Mouse (Mus musculus) brain, embryonic 14.5 days (tissue): ENCODE measurements at regions not wholly inside any gene's neighbourhood (a gene's known extent, or its start where the extent isn't known, plus 50 kb on each side); places are given as distances from the start of the nearest gene placed in this dataset.

Experiments
- DNase-seq: peaks from one replicate; pipeline ENCODE4 v3.0.0-alpha.2; 2011; ENCODE audit warnings: low read depth
- CTCF ChIP-seq: fragments of 200-500 bp; IDR thresholded peaks from 2 replicates; pipeline ENCODE4 v1.5.1; 2012; ENCODE audit warnings: inconsistent platforms, mild to moderate bottlenecking, moderate library complexity, borderline replicate concordance; ENCODE audit not compliant: insufficient read depth, insufficient read length; ENCODE audit errors: extremely low read depth
- POLR2A ChIP-seq: fragments of 200-500 bp; IDR thresholded peaks from 2 replicates; pipeline ENCODE4 v1.6.1; 2012; ENCODE audit warnings: mild to moderate bottlenecking, inconsistent platforms, borderline replicate concordance; ENCODE audit not compliant: poor library complexity, insufficient read depth, insufficient read length, severe bottlenecking; ENCODE audit errors: extremely low read depth

DNA sequence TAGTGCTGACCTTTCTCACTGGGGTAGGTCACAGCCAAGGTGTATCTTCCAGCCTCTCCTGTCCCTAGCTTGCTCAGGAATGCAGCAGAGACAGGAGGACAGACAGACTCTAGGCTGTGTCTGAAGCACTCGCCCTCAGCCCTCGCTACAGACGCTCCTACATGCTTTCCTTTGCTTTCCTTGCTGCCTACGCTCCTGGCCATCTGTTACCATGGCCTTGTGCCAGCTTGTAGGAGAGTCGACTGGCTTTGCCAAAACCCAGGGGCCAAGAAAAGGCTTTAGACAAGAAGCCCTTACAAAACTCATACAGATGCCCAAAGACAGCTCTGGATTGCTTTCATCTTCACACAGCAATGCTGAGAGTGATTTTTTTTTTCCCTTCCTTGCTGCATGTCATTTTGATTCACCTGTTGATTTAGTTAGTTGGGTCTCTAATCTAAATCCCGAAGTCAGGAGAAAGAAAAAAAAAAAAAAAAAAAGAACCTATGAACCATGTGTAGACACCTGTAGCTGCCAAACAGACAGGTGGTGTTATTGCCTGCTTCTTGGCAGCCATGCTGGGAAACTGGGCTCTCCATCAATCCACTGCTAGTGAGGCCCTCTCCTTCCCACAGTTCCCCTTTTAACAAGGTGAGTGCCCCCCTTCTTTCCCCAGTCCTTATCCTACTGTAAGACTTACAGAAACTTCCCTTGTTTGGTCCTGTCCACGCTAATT lies 233.1 kb upstream of the Id4 start:
- peak; percentile 98 for DNase-seq
- no peak for TF ChIP-seq CTCF
- TF ChIP-seq POLR2A, result no peak

DNA sequence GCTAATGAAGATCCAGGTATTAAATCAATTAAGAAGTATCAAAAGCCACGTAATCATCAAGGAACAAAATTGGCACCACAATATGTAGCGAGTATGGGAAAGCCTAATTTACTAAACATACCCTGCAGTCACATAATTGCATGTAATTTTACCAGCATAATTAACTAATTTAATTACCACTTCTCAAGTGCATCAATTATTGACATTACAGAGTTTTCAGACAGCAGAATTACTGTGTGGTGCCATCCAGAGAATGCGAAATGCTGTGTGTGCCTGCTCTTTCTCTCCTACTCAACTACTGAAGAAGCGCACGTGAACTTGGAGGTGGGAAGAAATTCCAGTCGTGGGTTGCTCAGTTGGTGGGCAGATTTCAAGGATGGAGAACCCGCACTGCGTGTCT lies 229.5 kb upstream of the Id4 start:
- TF ChIP-seq CTCF (no peak), POLR2A (no peak)
- peak; percentile 73 for DNase-seq

DNA sequence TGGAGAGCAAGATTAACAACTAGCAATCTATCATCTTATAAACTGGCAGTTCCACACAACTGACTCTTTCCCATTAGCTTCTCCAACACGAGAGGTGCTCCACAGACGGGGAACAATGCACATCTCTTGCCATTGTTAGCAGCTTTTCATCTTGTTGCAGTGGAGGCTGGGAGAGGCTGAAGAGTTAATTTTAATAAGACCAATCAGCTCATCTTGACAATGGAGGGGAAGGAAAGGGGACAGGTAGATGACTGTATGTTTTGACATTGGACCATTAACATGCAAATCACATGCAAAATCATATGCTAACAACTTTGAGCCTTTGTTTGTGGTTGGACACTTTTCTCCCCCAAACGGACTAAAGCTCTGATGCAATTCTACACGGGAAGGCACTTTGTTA lies 218.9 kb upstream of the Id4 start:
- TF ChIP-seq CTCF (no peak), POLR2A (no peak)
- peak; percentile 76 for DNase-seq

DNA sequence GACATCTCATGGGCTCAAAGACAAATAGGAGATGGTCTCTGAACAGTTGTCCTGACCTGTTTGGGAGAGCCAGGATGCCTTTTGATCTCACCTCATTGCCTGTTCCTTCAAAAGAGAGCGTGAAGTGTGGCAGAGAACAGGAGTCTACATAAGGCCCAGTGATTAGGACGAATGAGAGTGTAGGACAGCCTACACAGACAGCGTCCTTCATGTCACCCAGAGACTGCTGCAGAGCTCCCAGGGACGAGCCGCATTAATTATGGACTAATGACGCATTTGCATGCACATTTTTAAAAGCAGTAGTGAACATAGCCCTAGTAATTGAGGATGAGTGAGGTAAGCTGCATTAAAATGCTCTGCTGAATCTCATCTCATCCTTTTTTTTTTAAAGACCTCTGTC lies 218.5 kb upstream of the Id4 start:
- TF ChIP-seq CTCF (no peak), POLR2A (no peak)
- DNase-seq, result peak; percentile 76

DNA sequence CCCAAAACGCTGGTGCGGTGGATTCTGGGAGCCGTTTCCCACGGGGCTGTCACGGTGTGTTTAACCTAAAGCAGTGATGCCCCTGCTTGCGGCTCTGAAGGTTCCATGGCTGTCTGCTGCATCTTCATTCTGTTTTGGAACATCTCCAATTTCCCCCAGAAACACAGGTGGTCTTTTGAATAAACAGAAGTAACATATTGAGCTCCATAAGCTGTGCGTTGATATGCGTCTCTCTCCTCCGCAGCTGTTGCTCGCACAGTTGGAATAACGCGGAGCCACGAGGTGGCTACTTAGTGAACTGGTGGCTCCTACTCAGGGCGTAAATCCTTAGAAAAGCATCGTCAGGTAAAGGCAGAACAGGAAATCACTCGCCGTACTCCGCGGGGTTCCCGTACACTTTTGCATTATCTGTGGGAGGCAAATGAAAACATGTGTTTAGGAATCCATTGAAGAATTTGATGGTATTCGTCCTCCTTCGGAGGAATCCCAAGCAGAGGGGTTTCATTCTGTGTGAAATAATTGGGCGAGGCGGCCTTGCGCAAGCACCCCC lies 214.8 kb upstream of the Id4 start:
- peak; percentile 83 for DNase-seq
- TF ChIP-seq POLR2A (no peak), CTCF (no peak; the same call in 1 of the 2 replicates)

DNA sequence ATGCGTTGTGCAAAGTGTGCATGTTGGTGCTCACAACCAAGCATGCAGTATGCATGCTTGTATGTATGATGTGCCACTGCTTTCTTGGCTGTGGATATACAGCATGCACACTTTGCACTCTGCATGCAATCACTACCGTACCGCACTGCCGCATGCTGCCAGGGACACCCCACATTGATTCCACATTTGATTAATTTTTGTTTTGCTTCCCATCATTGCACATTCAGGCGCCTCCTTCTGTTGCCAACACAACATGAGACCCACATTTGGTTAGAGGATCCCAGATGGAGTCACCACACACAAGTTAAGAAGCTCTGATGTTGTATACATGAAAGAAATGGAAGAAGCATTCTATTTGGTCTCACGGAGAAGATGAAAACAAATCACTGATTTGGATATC lies 211.2 kb upstream of the Id4 start:
- peak; percentile 78 for DNase-seq

DNA sequence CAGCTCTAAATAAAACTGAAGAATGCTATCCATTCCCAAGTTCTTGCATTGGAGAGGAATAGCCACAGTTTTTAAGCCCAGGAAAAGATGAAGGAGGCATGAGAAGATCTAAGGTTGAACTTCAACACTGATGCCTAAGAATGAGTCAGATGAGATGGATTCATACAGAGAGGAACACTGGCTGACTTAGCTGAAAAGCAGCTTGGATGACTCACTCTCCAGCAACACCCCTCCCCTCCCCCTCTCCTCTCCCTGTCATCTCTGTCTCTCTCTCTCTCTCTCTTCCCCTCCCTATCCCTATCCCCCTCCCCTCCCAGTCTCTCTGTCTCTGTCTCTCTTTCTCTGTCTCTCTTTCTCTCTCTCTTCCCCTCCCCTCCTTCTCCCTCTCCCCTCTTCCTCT lies 186.4 kb upstream of the Id4 start:
- TF ChIP-seq POLR2A, result no peak
- TF ChIP-seq CTCF, result no peak
- no peak for DNase-seq

More for the DNA sequence above, 211.2 kb upstream of the Id4 start:
- no peak for TF ChIP-seq POLR2A
- TF ChIP-seq CTCF, result no peak

DNA sequence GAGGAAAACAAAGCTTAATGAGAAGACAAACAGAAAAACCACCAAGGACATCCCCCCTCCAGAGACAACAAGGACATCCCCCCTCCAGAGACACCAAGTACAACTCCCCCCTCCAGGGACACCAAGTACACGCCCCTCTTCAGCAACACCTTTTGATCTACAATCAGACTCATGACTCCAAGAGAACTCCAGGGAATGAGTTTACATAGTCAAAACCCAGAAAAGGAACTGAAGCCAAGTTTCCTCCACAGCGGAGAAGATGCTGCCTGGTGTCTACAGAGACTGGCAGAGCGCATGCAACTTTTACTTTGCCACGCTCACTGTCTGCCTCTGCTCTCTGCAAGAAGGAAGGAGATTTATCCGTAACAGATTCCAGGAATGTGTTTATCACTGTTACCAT lies 185.7 kb upstream of the Id4 start:
- no peak for TF ChIP-seq CTCF
- no peak for TF ChIP-seq POLR2A
- no peak for DNase-seq

DNA sequence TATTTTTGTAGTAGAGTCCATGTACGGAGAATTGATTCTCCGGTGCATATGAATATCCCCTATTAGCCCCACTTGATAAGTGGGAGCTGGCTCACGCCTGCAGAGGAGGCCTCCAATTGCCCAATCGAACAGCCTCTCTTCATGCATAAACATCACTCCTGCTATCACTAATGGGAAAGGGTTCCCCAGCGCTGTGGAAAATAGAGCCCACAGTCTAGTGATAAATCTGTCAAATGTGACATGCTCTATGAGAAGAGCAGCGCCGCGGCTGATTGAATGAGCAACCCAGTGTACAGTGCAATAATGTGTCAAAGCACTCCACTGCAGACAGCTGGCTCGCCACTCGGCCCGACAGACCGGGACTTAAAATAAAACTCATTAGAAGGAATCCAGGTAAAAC lies 182.8 kb upstream of the Id4 start:
- DNase-seq, result peak; percentile 86
- TF ChIP-seq CTCF (no peak), POLR2A (no peak)

DNA sequence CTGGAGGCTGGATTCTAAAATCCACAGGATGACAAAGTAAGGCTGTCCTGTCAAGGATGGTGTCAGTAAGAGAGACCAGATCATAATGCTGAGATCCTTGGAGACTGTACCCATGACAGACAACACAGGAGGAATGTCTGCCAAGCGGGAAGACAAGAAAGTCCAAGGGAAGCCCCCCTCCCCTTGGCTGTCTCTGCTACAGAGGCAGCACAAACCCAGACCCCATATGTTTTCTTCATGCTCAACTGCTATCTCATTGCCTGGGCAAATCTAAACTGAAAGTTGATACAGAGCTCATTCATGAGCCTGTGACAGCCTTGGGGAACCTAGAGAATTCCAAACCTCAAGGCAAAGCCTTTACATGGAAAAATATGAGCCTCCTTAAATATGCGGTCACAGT lies 177.7 kb upstream of the Id4 start:
- no peak for DNase-seq
- TF ChIP-seq CTCF, result no peak
- no peak for TF ChIP-seq POLR2A

DNA sequence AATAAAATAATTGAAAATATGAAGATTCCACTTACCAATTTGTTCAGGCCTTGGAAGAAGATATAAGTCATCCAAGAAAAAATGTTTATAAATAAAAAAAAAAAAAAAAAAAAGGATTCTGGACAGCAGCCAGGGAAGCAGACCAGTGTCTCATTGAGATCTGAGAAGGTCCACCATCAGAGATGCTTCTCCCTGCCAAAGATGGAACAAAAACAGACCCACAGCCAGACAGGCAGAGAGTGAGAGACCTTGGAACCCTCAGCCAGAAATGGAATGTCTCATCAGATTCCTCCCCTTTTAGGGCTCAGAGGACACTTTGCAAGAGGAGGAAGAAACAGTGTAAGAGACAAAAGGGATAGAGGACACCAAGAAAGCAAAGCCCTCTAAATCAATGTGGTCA lies 177.2 kb upstream of the Id4 start:
- no peak for DNase-seq
- TF ChIP-seq POLR2A, result no peak
- TF ChIP-seq CTCF, result no peak

DNA sequence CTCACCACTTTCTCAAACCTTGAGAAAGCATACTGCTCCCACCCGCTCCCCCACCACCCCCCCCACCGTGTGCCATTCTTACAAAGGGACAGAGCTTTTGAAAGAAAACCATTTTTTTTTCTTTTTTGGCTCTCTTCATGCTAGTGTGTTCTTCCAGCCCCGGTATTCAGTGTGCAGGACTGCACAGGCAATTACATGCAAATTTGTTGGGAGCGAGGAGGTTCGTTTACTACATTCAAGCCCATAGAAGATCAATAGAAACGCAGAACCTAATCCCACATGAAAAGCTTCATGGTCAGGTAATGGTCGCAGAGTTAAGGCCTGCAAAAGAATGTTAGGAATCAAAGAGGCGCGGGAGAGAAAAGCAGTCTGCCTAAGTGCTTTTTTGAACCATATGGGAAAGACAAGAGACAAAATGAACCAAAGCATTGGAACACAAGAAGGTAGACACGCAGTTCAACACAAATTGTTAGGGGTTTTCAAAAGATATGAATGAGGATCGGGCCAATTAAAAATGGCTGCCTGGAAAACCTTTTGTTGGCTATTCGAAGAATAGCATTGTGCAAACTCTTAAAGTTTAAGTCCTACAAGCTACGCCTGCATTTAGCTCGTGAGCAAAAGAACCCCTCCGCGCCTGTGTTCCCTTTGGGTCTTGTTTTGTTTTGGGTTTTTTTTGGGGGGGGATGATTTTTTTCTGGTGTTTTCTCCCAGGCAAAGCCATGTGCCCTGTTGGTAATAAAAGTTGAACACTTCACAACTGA lies 166.6 kb upstream of the Id4 start:
- DNase-seq, result peak; percentile 89
- TF ChIP-seq CTCF (no peak), POLR2A (no peak)

DNA sequence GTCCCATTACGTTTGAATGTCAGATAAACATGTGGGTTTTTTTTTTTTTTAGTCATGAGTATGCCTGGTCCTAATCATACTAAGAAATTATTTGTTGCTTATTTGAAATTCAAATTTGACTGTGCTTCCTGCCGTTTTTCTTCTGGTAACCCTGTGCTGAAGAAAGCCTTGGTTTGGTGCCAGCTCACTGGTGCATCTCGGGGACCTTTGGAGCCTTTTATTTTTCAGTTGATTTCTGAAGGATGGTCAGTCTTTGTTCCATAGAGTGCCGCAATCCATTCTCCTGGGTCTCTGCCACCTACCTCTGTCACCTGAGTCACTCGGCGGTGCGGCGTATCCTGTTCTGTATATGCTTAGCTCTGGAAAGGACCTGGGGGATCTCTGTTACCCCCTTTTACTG lies 158.9 kb upstream of the Id4 start:
- TF ChIP-seq POLR2A, result no peak
- TF ChIP-seq CTCF, result no peak
- peak; percentile 54 for DNase-seq
